Mouse (Mus musculus): ENCODE results near the gene 4931406P16Rik. TPM values are rescaled to one million over a fixed set of nuclear protein-coding genes. Genes with fewer than 3 reads are reported as not detected.

The 4931406P16Rik gene
- polyA plus RNA-seq, 1 experiment, result 28.7 TPM

DNA sequence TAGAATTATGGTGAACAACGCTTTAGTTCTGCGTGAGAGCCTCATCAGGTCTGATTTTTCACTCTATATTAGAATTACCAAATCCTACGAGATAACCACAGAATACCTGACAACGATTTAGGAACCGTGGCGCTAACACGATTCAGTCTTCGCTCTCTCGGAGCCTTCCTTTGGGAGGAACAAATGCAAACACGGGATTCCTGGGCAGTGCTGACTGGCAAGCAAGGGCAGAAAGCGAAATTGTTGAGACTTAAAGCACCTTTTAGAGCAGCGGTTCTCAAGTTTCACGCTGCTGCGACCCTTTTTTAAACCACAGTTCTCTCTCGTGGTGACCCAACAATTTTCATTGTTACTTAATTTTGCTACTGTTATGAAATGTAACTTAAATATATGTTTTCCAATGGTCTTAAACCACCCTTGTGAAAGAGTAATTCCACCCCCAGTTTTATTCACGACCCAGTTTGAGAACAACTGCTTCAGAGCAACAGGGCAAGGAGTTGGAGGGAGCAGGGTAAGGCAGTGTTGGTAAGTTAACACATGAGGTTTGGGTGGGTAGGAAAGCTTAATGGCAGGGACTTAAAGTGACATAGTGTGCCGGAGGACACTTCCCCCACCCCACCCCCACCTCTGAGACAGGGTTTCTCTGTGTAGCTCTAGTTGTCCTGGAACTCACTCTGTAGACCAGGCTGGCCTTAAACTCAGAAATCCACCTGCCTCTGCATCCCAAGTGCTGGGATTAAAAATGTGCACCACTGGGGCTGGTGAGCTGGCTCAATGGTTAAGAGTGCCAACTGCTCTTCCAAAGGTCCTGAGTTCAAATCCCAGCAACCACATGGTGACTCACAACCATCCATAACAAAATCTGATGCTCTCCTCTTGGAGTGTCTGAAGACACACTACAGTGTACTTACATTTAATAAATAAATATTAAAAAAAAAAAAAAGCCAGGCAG, 78.5 kb downstream of the 4931406P16Rik start:
- TF ChIP-seq GATA1 (IDR thresholded peaks at IDR 0.05; ENCODE audit: low read length), result no peak

DNA sequence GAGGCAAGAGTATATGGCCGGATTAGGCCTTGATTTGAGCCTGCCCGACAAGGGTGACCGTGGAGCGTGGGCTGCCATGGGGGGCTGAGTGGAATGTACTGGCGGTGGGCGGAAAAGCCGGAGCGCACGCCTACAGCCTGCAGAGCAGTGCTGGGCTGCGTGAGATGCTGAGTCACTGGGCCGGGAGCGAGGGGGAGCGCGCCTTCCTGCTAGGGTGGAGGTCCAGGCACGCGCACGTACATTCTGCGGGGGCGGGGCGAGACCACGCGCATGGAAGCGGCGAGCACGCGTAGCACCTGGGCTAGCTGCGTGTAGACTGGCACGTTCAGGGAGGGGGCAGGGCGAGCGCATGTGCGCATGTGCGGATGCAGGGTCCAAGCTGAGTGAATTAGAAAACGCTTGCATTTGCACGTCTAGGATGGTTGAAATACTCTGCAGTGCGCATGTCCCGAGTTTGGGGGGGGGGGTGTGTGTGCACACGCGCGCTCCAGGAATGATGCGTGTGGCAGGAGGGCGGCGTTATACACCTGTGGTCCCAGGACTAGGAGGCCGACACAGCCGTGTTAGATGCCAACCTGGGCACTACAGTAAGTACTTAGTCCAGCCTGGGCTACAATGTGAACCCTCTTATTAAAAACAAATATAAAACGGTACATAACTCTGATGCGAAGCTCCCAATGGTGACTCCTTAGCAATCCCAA, 79.3 kb downstream of the 4931406P16Rik start:
- TF ChIP-seq GATA1 (IDR thresholded peaks at IDR 0.05; ENCODE audit: low read length), result no peak

- TF ChIP-seq GATA1 (IDR thresholded peaks at IDR 0.05; ENCODE audit: low read length), result no peak
These were observed 80.3 kb downstream of the 4931406P16Rik start for GRCm38 (mm10) chr7:34232785-34233725.

GRCm38 (mm10) chr7:34230116-34230515, 83.2 kb downstream of the 4931406P16Rik start, which contains the start of gene Gpi1:
TSS of gene Gpi1 (minus strand) at chr7:34230336.
- no peak for TF ChIP-seq GATA1 (IDR thresholded peaks at IDR 0.05; ENCODE audit: low read length)

DNA sequence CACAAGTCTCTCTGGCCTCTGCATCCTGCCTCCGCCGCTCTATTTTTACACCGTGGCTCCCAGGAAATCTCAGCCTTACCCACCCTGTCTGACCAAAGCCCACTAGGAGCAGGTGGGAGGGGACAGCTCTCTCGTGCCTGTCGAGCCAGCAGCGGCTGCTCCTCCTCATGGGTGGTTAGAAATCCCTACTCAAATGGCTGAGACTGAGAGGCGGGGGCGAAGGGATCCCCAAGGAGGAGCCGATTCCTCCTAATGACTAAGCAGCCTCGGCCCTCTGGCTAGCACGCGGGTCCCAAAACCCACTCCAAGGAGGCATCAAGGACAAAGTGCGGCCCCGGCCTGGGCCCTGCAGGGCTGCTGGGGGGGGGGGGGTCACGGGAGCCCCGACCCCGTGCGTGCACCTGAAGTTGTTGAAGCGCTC, 83.7 kb downstream of the 4931406P16Rik start:
- TF ChIP-seq GATA1 (IDR thresholded peaks at IDR 0.05; ENCODE audit: low read length), result no peak

DNA sequence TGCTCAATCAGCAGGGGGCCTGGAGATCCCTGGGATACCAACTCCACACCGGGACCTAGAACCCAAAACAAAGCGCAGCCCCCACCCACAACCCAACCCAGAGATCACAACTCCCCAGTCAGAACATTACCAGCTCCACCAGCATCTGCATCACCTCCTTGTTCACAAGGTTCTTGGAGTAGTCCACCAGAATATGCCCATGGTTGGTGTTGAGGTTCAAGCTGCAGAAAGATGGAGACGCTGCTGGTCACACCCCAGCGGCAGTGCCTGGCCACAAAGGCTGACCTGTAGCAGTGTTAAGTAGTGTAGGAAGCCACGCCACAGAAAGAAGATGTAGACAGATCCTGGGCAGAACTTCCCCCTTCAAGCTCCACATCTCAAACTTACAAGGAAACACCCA, 84.2 kb downstream of the 4931406P16Rik start:
- no peak for TF ChIP-seq GATA1 (IDR thresholded peaks at IDR 0.05; ENCODE audit: low read length)

DNA sequence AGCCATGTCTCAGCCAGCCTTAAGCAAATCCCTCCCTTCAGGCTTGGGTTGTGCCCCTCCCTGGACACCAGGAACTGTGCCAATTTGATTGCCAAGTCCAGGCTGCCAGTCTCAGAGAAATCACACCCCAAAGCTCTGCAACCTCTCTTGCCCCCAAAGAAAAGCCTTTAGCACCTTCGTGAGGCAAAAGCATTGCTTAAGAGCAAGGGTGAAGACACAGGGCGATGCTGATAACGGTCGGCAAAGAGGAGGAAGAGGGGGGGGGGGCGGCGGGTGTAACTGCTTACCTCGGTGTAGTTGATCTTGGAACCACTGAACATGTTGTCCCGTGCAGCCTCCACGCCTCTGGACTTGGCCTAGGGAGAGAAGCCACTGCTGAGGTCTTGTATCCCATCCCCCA, 84.7 kb downstream of the 4931406P16Rik start:
- TF ChIP-seq GATA1 (IDR thresholded peaks at IDR 0.05; ENCODE audit: low read length), result no peak

DNA sequence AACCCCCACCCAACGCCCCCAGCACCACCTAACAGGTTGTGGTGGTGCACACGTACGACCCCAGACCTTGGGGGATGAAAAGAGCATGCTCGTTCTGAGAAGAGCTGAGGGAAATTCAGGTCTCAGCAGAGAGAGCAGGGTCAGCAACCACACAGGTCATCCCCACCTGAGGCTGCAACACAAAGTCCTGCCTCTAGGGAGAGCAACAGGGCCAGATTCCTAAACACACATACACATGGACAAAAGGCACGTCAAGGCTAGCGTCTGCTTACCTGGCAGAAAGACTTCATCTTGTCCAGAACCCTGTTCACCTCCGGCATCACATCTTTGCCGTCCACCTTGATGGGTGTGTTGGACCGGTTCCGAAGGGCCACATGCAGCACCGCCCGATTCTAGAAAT, 86.5 kb downstream of the 4931406P16Rik start:
- TF ChIP-seq GATA1 (IDR thresholded peaks at IDR 0.05; ENCODE audit: low read length), result no peak

- TF ChIP-seq GATA1 (IDR thresholded peaks at IDR 0.05; ENCODE audit: low read length), result no peak
These were observed 87.3 kb downstream of the 4931406P16Rik start for GRCm38 (mm10) chr7:34226086-34226485.

GRCm38 (mm10) chr7:34224308-34224707, 89.0 kb downstream of the 4931406P16Rik start:
- TF ChIP-seq GATA1 (IDR thresholded peaks at IDR 0.05; ENCODE audit: low read length), result no peak

DNA sequence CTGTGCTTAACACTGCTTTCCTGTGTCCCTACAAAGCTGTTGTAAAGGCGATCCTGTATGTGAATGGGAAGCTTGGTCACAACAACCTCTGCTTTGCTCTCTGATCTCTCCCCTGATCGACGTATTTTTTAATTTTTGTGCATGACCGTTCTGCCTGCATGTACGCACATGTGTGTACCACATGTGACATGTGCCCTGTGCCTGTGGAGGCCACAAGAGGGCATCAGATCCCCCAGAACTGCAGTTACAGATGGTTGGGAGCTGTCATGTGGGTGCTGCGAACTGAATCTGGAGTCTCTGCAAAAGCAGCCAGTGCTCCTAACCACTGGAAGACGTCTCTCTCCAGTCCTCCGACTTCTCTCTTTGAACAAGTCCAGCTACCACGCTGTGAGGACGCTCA, 91.0 kb downstream of the 4931406P16Rik start:
- no peak for TF ChIP-seq GATA1 (IDR thresholded peaks at IDR 0.05; ENCODE audit: low read length)

DNA sequence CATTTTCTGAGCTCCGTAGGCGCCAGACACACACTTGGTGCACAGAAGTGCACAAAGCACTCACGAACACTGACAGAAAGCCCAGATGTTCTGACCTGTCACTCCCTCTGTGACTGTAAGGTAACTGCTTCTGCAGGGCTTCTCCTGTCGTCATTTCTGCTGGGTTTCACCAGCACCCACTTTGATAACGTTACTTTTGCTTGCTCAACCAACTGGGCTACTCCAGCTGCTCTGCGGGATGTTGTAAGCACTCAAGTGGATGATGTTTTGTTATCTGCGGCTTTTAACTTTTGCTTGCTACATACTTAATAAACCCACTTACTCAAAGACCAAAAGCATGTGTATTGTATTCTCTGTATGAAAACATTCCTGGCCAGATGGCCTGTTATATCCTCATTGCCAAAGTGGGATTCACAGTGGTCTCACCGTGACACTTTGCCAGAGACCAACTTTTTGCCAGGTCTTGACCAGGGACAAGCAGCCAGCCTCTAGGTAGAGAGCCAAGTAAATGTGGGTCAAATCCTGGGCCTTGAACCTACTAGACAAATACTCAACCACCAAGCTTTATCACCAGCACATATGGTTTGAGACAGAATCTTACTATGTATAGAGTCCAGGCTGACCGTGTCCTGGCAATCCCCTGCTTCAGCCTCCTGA, 91.6 kb downstream of the 4931406P16Rik start:
- TF ChIP-seq GATA1 (IDR thresholded peaks at IDR 0.05; ENCODE audit: low read length), result no peak

- no peak for TF ChIP-seq GATA1 (IDR thresholded peaks at IDR 0.05; ENCODE audit: low read length)
These were observed 94.9 kb downstream of the 4931406P16Rik start for GRCm38 (mm10) chr7:34218496-34218895.

- no peak for TF ChIP-seq GATA1 (IDR thresholded peaks at IDR 0.05; ENCODE audit: low read length)
These were observed 96.9 kb downstream of the 4931406P16Rik start for GRCm38 (mm10) chr7:34216474-34216873.

- no peak for TF ChIP-seq GATA1 (IDR thresholded peaks at IDR 0.05; ENCODE audit: low read length)
These were observed 97.9 kb downstream of the 4931406P16Rik start for GRCm38 (mm10) chr7:34215481-34215880.

Measured in G1E-ER4 (cell line).